Mouse (Mus musculus) heart, embryonic 10.5 days (tissue): ENCODE results near the gene Prr15. TPM values are rescaled to one million over a fixed set of nuclear protein-coding genes. Genes with fewer than 3 reads are reported as not detected.
A peak's percentile ranks its signal among the peaks of the same experiment; 100 is the strongest.

Experiments
- DNase-seq: peaks from one replicate; pipeline ENCODE4 v3.0.0-alpha.2; 2017; ENCODE audit warnings: low spot score
- H3K27ac ChIP-seq: fragments of 300-500 bp; sonication (generic); 2 replicates; pipeline ENCODE4 v1.5.1; 2016; ENCODE audit warnings: mild to moderate bottlenecking
- H3K27me3 ChIP-seq: fragments of 300-500 bp; sonication (generic); 2 replicates; pipeline ENCODE4 v1.6.1; 2016; ENCODE audit warnings: mild to moderate bottlenecking; ENCODE audit not compliant: poor library complexity, insufficient read depth, severe bottlenecking
- H3K36me3 ChIP-seq: fragments of 300-500 bp; sonication (generic); 2 replicates; pipeline ENCODE4 v1.6.1; 2016; ENCODE audit warnings: mild to moderate bottlenecking, moderate library complexity
- H3K4me1 ChIP-seq: fragments of 300-500 bp; sonication (generic); 2 replicates; pipeline ENCODE4 v1.6.1; 2016; ENCODE audit warnings: mild to moderate bottlenecking
- H3K4me3 ChIP-seq: fragments of 300-500 bp; sonication (generic); 2 replicates; pipeline ENCODE4 v1.5.1; 2016; ENCODE audit warnings: mild to moderate bottlenecking, moderate library complexity
- H3K9me3 ChIP-seq: fragments of 300-500 bp; sonication (generic); 2 replicates; pipeline ENCODE4 v1.6.1; 2016; ENCODE audit warnings: mild to moderate bottlenecking, moderate library complexity
- WGBS: fragments of 180-500 bp; shearing (Covaris S2); methylation state at CpG from one replicate; pipeline ENCODE4 v1.1.7; 2016; 5-methylcytosine and 5-hydroxymethylcytosine counted together
- polyA plus RNA-seq: library from polyadenylated mRNA; unstranded; fragments of >200 nt; fragmentation: Nextera tagmentation; extraction: Ambion mirVana; gene quantifications from 2 replicates; pipeline ENCODE4 v1.2.1, GENCODE M21; 2016

Gene Prr15
- 1.5 and 6.7 TPM in 2 replicates for polyA plus RNA-seq

- H3K4me1 ChIP-seq = peaks cover 11% of the 10 kb centered on the region
- 0 out of 2 replicates have a peak, but pooled peaks cover 4% of the 10 kb centered on the region for H3K36me3 ChIP-seq
- peak within 1 kb of the TSS; percentile 73 for H3K4me3 ChIP-seq
- H3K9me3 ChIP-seq = no peaks in the 10 kb centered on the region
- peaks cover 64% of the 10 kb centered on the region for H3K27me3 ChIP-seq
- no peak for DNase-seq
- 47% methylated on average over 3 of the region's 3 CpGs for WGBS
- peak within 1 kb of the TSS; percentile 84; the same call in 1 of the 2 replicates for H3K27ac ChIP-seq
Observed at GRCm38 (mm10) chr6:54325246-54325885, at the start of gene Prr15. Gene Prr15, plus strand, starts transcription at chr6:54325835.

- Histone ChIP-seq H3K27me3 (no peaks in the 10 kb centered on the region), H3K4me1 (peaks cover 43% of the 10 kb centered on the region), H3K9me3 (no peaks in the 10 kb centered on the region), H3K27ac (no peak overlapping the region), H3K36me3 (no peaks in the 10 kb centered on the region), H3K4me3 (no peak overlapping the region)
- 89% methylated on average over 4 of the region's 4 CpGs for WGBS
- DNase-seq = no peak
Observed at GRCm38 (mm10) chr6:54277234-54277633, 48.4 kb upstream of the Prr15 start.

- Histone ChIP-seq H3K36me3 (no peaks in the 10 kb centered on the region), H3K4me1 (peaks cover 38% of the 10 kb centered on the region), H3K27me3 (no peaks in the 10 kb centered on the region), H3K27ac (peak overlapping the region; percentile 22; the same call in 1 of the 2 replicates), H3K4me3 (no peak overlapping the region), H3K9me3 (no peaks in the 10 kb centered on the region)
- WGBS = 66% methylated on average over 5 of the region's 5 CpGs
- DNase-seq = no peak
Observed at GRCm38 (mm10) chr6:54277828-54278227, 47.8 kb upstream of the Prr15 start.

GRCm38 (mm10) chr6:54278613-54279012, 47.0 kb upstream of the Prr15 start:
- H3K27me3 ChIP-seq = no peaks in the 10 kb centered on the region
- peaks cover 34% of the 10 kb centered on the region for H3K4me1 ChIP-seq
- no peak overlapping the region for H3K4me3 ChIP-seq
- H3K9me3 ChIP-seq = no peaks in the 10 kb centered on the region
- 66% methylated on average over 2 of the region's 2 CpGs for WGBS
- no peaks in the 10 kb centered on the region for H3K36me3 ChIP-seq
- no peak overlapping the region for H3K27ac ChIP-seq
- DNase-seq = no peak

GRCm38 (mm10) chr6:54279391-54279790, 46.2 kb upstream of the Prr15 start:
- no peaks in the 10 kb centered on the region for H3K9me3 ChIP-seq
- H3K27ac ChIP-seq = peak overlapping the region; percentile 17; the same call in 1 of the 2 replicates
- no peaks in the 10 kb centered on the region for H3K27me3 ChIP-seq
- H3K4me1 ChIP-seq = peaks cover 34% of the 10 kb centered on the region
- WGBS = 40% methylated on average over 11 of the region's 11 CpGs
- no peak overlapping the region for H3K4me3 ChIP-seq
- H3K36me3 ChIP-seq = no peaks in the 10 kb centered on the region
- no peak for DNase-seq

- no peaks in the 10 kb centered on the region for H3K36me3 ChIP-seq
- no peak overlapping the region for H3K27ac ChIP-seq
- H3K4me1 ChIP-seq = peaks cover 31% of the 10 kb centered on the region
- 77% methylated on average over 6 of the region's 6 CpGs for WGBS
- no peaks in the 10 kb centered on the region for H3K9me3 ChIP-seq
- no peak overlapping the region for H3K4me3 ChIP-seq
- H3K27me3 ChIP-seq = no peaks in the 10 kb centered on the region
- DNase-seq = no peak
Observed at GRCm38 (mm10) chr6:54280248-54280647, 45.4 kb upstream of the Prr15 start.

GRCm38 (mm10) chr6:54283299-54283698, 42.3 kb upstream of the Prr15 start:
- Histone ChIP-seq H3K27me3 (no peaks in the 10 kb centered on the region), H3K9me3 (no peaks in the 10 kb centered on the region), H3K36me3 (no peaks in the 10 kb centered on the region), H3K4me3 (no peak overlapping the region), H3K27ac (no peak overlapping the region), H3K4me1 (peaks cover 17% of the 10 kb centered on the region)
- no peak for DNase-seq
- WGBS = 63% methylated on average over 1 of the region's 1 CpGs

- DNase-seq = no peak
- Histone ChIP-seq H3K9me3 (no peaks in the 10 kb centered on the region), H3K4me3 (no peak overlapping the region), H3K27ac (no peak overlapping the region), H3K36me3 (no peaks in the 10 kb centered on the region), H3K27me3 (no peaks in the 10 kb centered on the region), H3K4me1 (peaks cover 10% of the 10 kb centered on the region; the same call in 1 of the 2 replicates)
- WGBS = 72% methylated on average over 12 of the region's 12 CpGs
Observed at GRCm38 (mm10) chr6:54284167-54284711, 41.4 kb upstream of the Prr15 start.

- no peak for DNase-seq
- H3K27ac ChIP-seq = no peak overlapping the region
- H3K4me1 ChIP-seq = peaks cover 10% of the 10 kb centered on the region; the same call in 1 of the 2 replicates
- H3K27me3 ChIP-seq = no peaks in the 10 kb centered on the region
- H3K9me3 ChIP-seq = no peaks in the 10 kb centered on the region
- no peaks in the 10 kb centered on the region for H3K36me3 ChIP-seq
- H3K4me3 ChIP-seq = no peak overlapping the region
- 81% methylated on average over 5 of the region's 5 CpGs for WGBS
Observed at GRCm38 (mm10) chr6:54286813-54287212, 38.8 kb upstream of the Prr15 start.

GRCm38 (mm10) chr6:54289774-54290500, 35.7 kb upstream of the Prr15 start:
- Histone ChIP-seq H3K4me1 (no peaks in the 10 kb centered on the region), H3K4me3 (no peak overlapping the region), H3K27me3 (no peaks in the 10 kb centered on the region), H3K27ac (no peak overlapping the region), H3K9me3 (no peaks in the 10 kb centered on the region), H3K36me3 (no peaks in the 10 kb centered on the region)
- WGBS = 58% methylated on average over 10 of the region's 10 CpGs
- no peak for DNase-seq

- H3K9me3 ChIP-seq = no peaks in the 10 kb centered on the region
- H3K27ac ChIP-seq = no peak overlapping the region
- H3K36me3 ChIP-seq = no peaks in the 10 kb centered on the region
- no peaks in the 10 kb centered on the region for H3K4me1 ChIP-seq
- DNase-seq = no peak
- no peak overlapping the region for H3K4me3 ChIP-seq
- WGBS = 75% methylated on average over 2 of the region's 2 CpGs
- H3K27me3 ChIP-seq = no peaks in the 10 kb centered on the region
Observed at GRCm38 (mm10) chr6:54297231-54297630, 28.4 kb upstream of the Prr15 start.

- H3K27me3 ChIP-seq = no peaks in the 10 kb centered on the region
- no peaks in the 10 kb centered on the region for H3K9me3 ChIP-seq
- no peaks in the 10 kb centered on the region for H3K36me3 ChIP-seq
- no peak overlapping the region for H3K27ac ChIP-seq
- H3K4me3 ChIP-seq = no peak overlapping the region
- DNase-seq = peak; percentile 77
- no peaks in the 10 kb centered on the region for H3K4me1 ChIP-seq
- WGBS = 65% methylated on average over 2 of the region's 2 CpGs
Observed at GRCm38 (mm10) chr6:54299417-54299816, 26.2 kb upstream of the Prr15 start.

GRCm38 (mm10) chr6:54305777-54306176, 19.9 kb upstream of the Prr15 start:
- no peak for DNase-seq
- WGBS = 80% methylated on average over 1 of the region's 1 CpGs
- H3K36me3 ChIP-seq = no peaks in the 10 kb centered on the region
- no peaks in the 10 kb centered on the region for H3K9me3 ChIP-seq
- no peak overlapping the region for H3K27ac ChIP-seq
- H3K4me1 ChIP-seq = no peaks in the 10 kb centered on the region
- H3K27me3 ChIP-seq = no peaks in the 10 kb centered on the region
- H3K4me3 ChIP-seq = no peak overlapping the region
